Mouse (Mus musculus) MEL (cell line): ENCODE measurements around the gene Ddn.

Experiments
- CHD1 ChIP-seq: IDR thresholded peaks from 2 replicates; pipeline ENCODE4 v1.6.1; 2012; ENCODE audit warnings: low read depth, mild to moderate bottlenecking, inconsistent platforms, low read length, improper control_type of control experiment
- CTCF ChIP-seq, 3 experiments: IDR thresholded peaks in 2 of 3; conservative IDR thresholded peaks in 1 of 3; 2 replicates each; pipeline ENCODE4 v1.5.1; 2011 to 2012; ENCODE audit warnings: low read length in 3 of 3, low read depth in 2 of 3, mild to moderate bottlenecking in 2 of 3, improper control_type of control experiment in 1 of 3, inconsistent platforms in 1 of 3, mixed read lengths in 1 of 3, moderate library complexity in 1 of 3; ENCODE audit not compliant: control insufficient read depth in 1 of 3, insufficient read depth in 1 of 3, poor library complexity in 1 of 3, severe bottlenecking in 1 of 3
- ETS1 ChIP-seq: IDR thresholded peaks from 2 replicates; pipeline ENCODE4 v1.6.1; 2012; ENCODE audit warnings: low read depth, mild to moderate bottlenecking, inconsistent platforms, low read length, improper control_type of control experiment, moderate library complexity
- JUND ChIP-seq: IDR thresholded peaks from 2 replicates; pipeline ENCODE4 v1.6.1; 2011; ENCODE audit warnings: low read depth, mild to moderate bottlenecking, improper control_type of control experiment, low read length
- MYC ChIP-seq: IDR thresholded peaks from 2 replicates; pipeline ENCODE4 v1.6.1; 2011; ENCODE audit warnings: low read depth, mild to moderate bottlenecking, low read length, improper control_type of control experiment, moderate library complexity
- POLR2A ChIP-seq, 2 experiments: IDR thresholded peaks; 2 replicates each; pipeline ENCODE4 v1.6.1; 2011 to 2012; ENCODE audit warnings: low read length in 2 of 2, mild to moderate bottlenecking in 2 of 2, control low read depth in 1 of 2, improper control_type of control experiment in 1 of 2, low read depth in 1 of 2, moderate library complexity in 1 of 2; ENCODE audit not compliant: control insufficient read depth in 1 of 2, insufficient read depth in 1 of 2, poor library complexity in 1 of 2
- RCOR1 ChIP-seq: IDR thresholded peaks from 2 replicates; pipeline ENCODE4 v1.6.1; 2012; ENCODE audit warnings: low read depth, mild to moderate bottlenecking, inconsistent platforms, low read length, improper control_type of control experiment
- TCF12 ChIP-seq: IDR thresholded peaks from 2 replicates; pipeline ENCODE4 v1.6.1; 2014; ENCODE audit warnings: low read depth, mild to moderate bottlenecking, inconsistent platforms, low read length, improper control_type of control experiment, moderate library complexity
- USF1 ChIP-seq: IDR thresholded peaks from 2 replicates; pipeline ENCODE4 v1.6.1; 2014; ENCODE audit warnings: low read depth, mild to moderate bottlenecking, inconsistent platforms, low read length, improper control_type of control experiment, moderate library complexity
- USF2 ChIP-seq, 2 experiments: IDR thresholded peaks; 2 replicates each; pipeline ENCODE4 v1.6.1; 2011 to 2012; ENCODE audit warnings: improper control_type of control experiment in 2 of 2, low read length in 2 of 2, borderline replicate concordance in 1 of 2, inconsistent platforms in 1 of 2, low read depth in 1 of 2, mild to moderate bottlenecking in 1 of 2; ENCODE audit not compliant: insufficient read depth in 1 of 2
- ZC3H11A ChIP-seq: IDR thresholded peaks from 2 replicates; pipeline ENCODE4 v1.6.1; 2012; ENCODE audit warnings: low read depth, mild to moderate bottlenecking, inconsistent platforms, low read length, improper control_type of control experiment

DNA sequence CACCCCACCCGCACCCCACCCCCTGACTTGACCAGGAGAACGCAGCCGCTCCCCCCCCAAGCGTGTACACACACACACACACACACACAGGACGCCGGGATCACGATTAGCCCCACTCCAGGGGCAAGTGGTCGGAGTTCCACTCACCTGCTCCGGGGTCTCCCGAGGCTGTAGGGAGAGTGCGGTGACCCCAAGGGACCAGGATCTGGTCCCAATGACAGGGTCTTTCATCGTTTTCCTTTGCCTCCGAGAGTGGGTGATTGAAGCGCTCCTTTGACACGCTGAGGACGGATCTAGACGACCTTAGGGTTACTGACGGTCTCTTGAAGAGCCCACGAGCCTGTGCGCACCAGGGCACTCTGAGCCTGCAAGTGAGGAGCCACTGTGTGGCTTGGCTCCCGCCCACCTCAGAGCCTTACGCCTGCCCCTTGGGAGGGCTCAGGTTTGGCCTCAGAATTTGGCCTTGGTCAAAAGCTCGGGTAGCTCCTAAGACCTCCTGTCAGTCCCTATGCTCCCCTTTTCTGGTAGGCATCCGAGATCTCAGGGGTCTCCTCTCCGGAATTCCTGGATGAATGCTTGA, 31.0 kb downstream of the Ddn start:
- no peak for TF ChIP-seq CTCF (IDR thresholded peaks at IDR 0.05 in 2 of 3, conservative IDR thresholded peaks at IDR 0.05 in 1 of 3; ENCODE audit: control insufficient read depth in 1 of 3, insufficient read depth in 1 of 3, low read depth in 2 of 3, low read length in 3 of 3, poor library complexity in 1 of 3, severe bottlenecking in 1 of 3)
- TF ChIP-seq USF2 (IDR thresholded peaks at IDR 0.05; ENCODE audit: borderline replicate concordance in 1 of 2, insufficient read depth in 1 of 2, low read depth in 1 of 2, low read length in 2 of 2): no peak
- no peak for TF ChIP-seq TCF12
- TF ChIP-seq RCOR1: no peak
- TF ChIP-seq JUND: no peak
- no peak for TF ChIP-seq CHD1
- no peak for TF ChIP-seq MYC
- no peak for TF ChIP-seq ZC3H11A
- TF ChIP-seq POLR2A (IDR thresholded peaks at IDR 0.05; ENCODE audit: control insufficient read depth in 1 of 2, insufficient read depth in 1 of 2, low read depth in 1 of 2, low read length in 2 of 2, poor library complexity in 1 of 2): no peak
- no peak for TF ChIP-seq USF1
- no peak for TF ChIP-seq ETS1
